Mouse (Mus musculus) liver, embryonic 11.5 days (tissue): Measurements from ENCODE around the gene Cabp7. TPM values are rescaled to one million over a fixed set of nuclear protein-coding genes. Genes with fewer than 3 reads are reported as not detected.

ENCODE experiments used
- ATAC-seq: fragments of 200-750 bp; cut with Nextera tagmentation; replicated peaks from 2 replicates; pipeline ENCODE4 v1.8.0; 2017; ENCODE audit warnings: moderate number of reproducible peaks, mild to moderate bottlenecking, moderate TSS enrichment, moderate library complexity; ENCODE audit not compliant: low FRiP score
- DNase-seq: peaks from one replicate; pipeline ENCODE4 v3.0.0-alpha.2; 2017; ENCODE audit warnings: low spot score
- H3K27ac ChIP-seq: fragments of 300-500 bp; sonication (generic); 2 replicates; pipeline ENCODE4 v1.5.1; 2014; ENCODE audit warnings: mild to moderate bottlenecking, low read depth, low read length, control low read depth
- H3K27me3 ChIP-seq: fragments of 300-500 bp; sonication (generic); replicated peaks from 2 replicates; pipeline ENCODE4 v1.6.1; 2014; ENCODE audit warnings: low read length, mixed read lengths; ENCODE audit not compliant: control insufficient read depth, insufficient read depth
- H3K36me3 ChIP-seq: fragments of 300-500 bp; sonication (generic); 2 replicates; pipeline ENCODE4 v1.6.1; 2014; ENCODE audit warnings: mild to moderate bottlenecking, low read length, moderate library complexity, mixed read lengths; ENCODE audit not compliant: control insufficient read depth, insufficient read depth
- H3K4me1 ChIP-seq: fragments of 300-500 bp; sonication (generic); replicated peaks from 2 replicates; pipeline ENCODE4 v1.6.1; 2014; ENCODE audit warnings: low read length, mixed read lengths; ENCODE audit not compliant: control insufficient read depth, insufficient read depth
- H3K4me2 ChIP-seq: fragments of 300-500 bp; sonication (generic); 2 replicates; pipeline ENCODE4 v1.6.1; 2014; ENCODE audit warnings: mild to moderate bottlenecking, control low read depth, moderate library complexity
- H3K4me3 ChIP-seq: fragments of 300-500 bp; sonication (generic); 2 replicates; pipeline ENCODE4 v1.5.1; 2014; ENCODE audit warnings: low read depth, low read length, control low read depth
- H3K9ac ChIP-seq: fragments of 300-500 bp; sonication (generic); 2 replicates; pipeline ENCODE4 v1.6.1; 2014; ENCODE audit warnings: low read depth, low read length, control low read depth
- H3K9me3 ChIP-seq: fragments of 300-500 bp; sonication (generic); 2 replicates; pipeline ENCODE4 v1.6.1; 2016; ENCODE audit warnings: low read length, inconsistent platforms, mixed read lengths; ENCODE audit not compliant: control insufficient read depth
- WGBS: fragments of 180-500 bp; shearing (Covaris S2); extraction: QIAGEN DNeasy Blood & Tissue Kit; methylation state at CpG from one replicate; pipeline ENCODE4 v1.1.7; 2014; 5-methylcytosine and 5-hydroxymethylcytosine counted together
- polyA plus RNA-seq: library from polyadenylated mRNA; unstranded; fragments of >200 nt; fragmentation: Nextera tagmentation; extraction: Ambion mirVana; gene quantifications from 2 replicates; pipeline ENCODE4 v1.2.1, GENCODE M21; 2014

Gene Cabp7
- polyA plus RNA-seq, 1 experiment from 2014 or later: 0.33 TPM

- H3K4me2 ChIP-seq: no peak overlapping the region
- DNase-seq: no peak
- H3K36me3 ChIP-seq: no peaks in the 10 kb centered on the region
- no peak overlapping the region for H3K27ac ChIP-seq
- no peaks in the 10 kb centered on the region for H3K9me3 ChIP-seq
- H3K9ac ChIP-seq: no peak overlapping the region
- no peaks in the 10 kb centered on the region for H3K4me1 ChIP-seq
- H3K4me3 ChIP-seq: no peak overlapping the region
- no peaks in the 10 kb centered on the region for H3K27me3 ChIP-seq
- WGBS: 84% methylated on average over 8 of the region's 8 CpGs
- ATAC-seq: no peak
Observed at GRCm38 (mm10) chr11:4721728-4722127, 24.9 kb downstream of the Cabp7 start.

DNA sequence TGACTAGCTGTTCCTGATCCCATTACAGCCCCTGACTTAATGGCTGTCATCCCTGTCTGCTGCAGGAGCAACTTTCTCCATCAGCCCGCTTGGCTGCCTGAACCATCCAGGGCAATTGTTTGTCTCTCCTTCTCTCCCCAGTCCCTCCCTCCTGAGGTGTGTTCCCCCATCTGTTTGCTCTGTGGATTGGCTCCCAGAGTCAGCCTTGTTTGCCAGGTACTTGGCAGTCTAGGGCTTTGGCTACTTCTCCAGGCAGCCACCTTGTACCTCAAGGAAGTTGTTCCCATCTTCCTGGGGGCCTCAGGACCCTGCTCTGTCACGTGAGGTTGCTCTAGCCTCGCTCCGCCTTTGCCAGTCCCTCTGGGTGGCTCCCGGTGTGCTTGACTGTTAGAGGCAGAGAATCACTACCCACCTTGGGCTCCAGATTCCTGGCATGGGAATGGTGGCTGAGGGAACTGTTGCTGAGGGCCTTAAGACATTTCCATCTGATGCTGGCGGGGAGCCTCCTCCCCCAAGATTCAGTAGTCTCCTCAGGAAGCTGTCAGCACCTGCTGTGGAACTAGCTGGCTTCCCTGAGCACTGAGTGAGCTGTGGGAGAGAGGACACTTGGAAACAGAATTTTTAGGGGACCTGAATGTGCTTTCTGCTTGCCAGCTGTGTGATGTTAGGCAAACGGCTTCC, 25.5 kb downstream of the Cabp7 start:
- Histone ChIP-seq H3K27ac (no peak overlapping the region), H3K36me3 (no peaks in the 10 kb centered on the region), H3K9me3 (no peaks in the 10 kb centered on the region), H3K27me3 (no peaks in the 10 kb centered on the region), H3K4me3 (no peak overlapping the region), H3K9ac (no peak overlapping the region), H3K4me2 (no peak overlapping the region), H3K4me1 (no peaks in the 10 kb centered on the region)
- no peak for ATAC-seq
- DNase-seq: no peak
- WGBS: 60% methylated on average over 7 of the region's 7 CpGs

GRCm38 (mm10) chr11:4720393-4720792, 26.2 kb downstream of the Cabp7 start:
- Histone ChIP-seq H3K36me3 (no peaks in the 10 kb centered on the region), H3K4me2 (no peak overlapping the region), H3K4me3 (no peak overlapping the region), H3K27me3 (no peaks in the 10 kb centered on the region), H3K9ac (no peak overlapping the region), H3K4me1 (no peaks in the 10 kb centered on the region), H3K9me3 (no peaks in the 10 kb centered on the region), H3K27ac (no peak overlapping the region)
- no peak for DNase-seq
- 71% methylated on average over 11 of the region's 11 CpGs for WGBS
- ATAC-seq: no peak

DNA sequence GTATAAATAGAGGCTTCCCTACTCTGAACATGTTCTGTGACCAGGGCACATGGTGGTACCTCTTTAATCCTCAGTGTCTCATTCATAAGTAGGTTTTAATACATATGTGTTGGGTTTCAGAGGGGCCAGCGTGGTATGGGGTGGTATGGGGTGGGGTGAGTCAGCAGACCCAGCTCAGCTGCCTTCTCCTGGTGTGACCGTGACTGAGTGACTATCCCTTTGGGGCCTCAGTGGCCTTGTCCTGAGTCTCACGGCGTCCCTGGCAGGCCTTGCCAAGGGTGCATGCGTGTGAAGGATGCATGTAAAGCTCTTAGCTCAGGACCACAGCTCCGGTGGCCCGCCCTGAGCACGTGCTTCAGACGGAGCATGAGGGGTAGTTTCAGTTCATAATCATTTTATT, 26.6 kb downstream of the Cabp7 start:
- 81% methylated on average over 9 of the region's 9 CpGs for WGBS
- H3K9ac ChIP-seq: no peak overlapping the region
- no peaks in the 10 kb centered on the region for H3K9me3 ChIP-seq
- no peaks in the 10 kb centered on the region for H3K36me3 ChIP-seq
- no peak overlapping the region for H3K27ac ChIP-seq
- DNase-seq: no peak
- no peaks in the 10 kb centered on the region for H3K4me1 ChIP-seq
- H3K27me3 ChIP-seq: no peaks in the 10 kb centered on the region
- no peak overlapping the region for H3K4me3 ChIP-seq
- no peak for ATAC-seq
- H3K4me2 ChIP-seq: no peak overlapping the region

DNA sequence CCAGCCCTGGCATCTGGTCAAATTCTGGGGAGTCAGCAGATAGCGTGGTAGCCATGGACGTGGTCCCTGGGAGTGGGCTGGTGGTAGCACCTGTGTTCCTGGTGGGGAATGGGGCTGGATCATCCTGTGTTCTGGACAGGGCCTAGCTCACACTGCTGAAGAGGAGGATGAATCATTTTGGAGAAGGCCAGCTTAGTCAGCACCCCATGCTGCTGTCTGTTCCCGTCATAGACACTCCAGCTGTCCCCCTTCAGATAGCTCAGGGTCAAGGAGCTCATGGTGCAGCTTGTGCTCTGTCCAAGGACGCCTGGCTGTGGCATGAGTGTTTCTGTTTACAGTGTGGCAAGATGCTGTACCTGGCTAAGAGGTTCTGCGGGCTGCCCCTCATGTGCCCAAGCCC, 28.0 kb downstream of the Cabp7 start:
- Histone ChIP-seq H3K4me3 (no peak overlapping the region), H3K36me3 (no peaks in the 10 kb centered on the region), H3K27me3 (no peaks in the 10 kb centered on the region), H3K9me3 (no peaks in the 10 kb centered on the region), H3K27ac (no peak overlapping the region), H3K4me1 (no peaks in the 10 kb centered on the region), H3K4me2 (no peak overlapping the region), H3K9ac (no peak overlapping the region)
- ATAC-seq: no peak
- WGBS: 82% methylated on average over 5 of the region's 5 CpGs
- no peak for DNase-seq

DNA sequence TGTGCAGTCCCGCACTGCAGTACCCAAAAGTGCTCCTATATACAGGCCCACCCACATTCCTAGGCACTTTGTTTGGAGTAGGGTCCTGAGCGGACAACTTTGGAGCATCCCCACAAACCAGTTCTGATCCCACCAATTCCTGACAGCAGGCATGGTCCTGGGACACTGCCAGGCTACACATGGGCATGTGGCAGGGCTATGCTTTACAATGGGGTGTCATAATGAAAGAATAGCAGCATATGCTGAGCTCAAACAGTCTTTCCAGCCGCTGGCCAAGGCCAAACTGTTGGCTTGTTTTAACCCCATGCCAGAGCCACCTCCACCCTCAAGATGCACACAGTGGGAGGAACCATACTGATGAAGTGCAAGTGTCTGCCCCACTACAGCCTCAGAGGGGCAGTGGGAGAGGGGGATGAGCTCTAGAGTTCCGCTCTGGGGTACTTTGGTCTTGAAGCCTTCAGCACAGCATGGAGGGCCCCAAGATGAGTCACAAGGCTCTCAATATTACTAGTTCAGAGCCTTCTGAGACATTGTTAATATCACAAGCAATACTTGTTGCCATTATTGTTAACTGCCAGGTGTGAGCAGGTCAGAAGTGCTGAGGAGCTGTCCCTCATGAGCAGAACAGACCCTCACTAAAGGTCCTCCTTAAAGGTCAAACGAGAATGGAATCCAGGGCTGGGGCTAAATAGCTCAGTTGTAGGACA, 29.9 kb downstream of the Cabp7 start:
- Histone ChIP-seq H3K4me1 (no peaks in the 10 kb centered on the region), H3K4me3 (no peak overlapping the region), H3K9ac (no peak overlapping the region), H3K9me3 (no peaks in the 10 kb centered on the region), H3K27me3 (no peaks in the 10 kb centered on the region), H3K36me3 (no peaks in the 10 kb centered on the region), H3K27ac (no peak overlapping the region), H3K4me2 (no peak overlapping the region)
- DNase-seq (no peak), ATAC-seq (no peak)
- WGBS: 82% methylated on average over 5 of the region's 5 CpGs

- ATAC-seq (no peak), DNase-seq (no peak)
- H3K36me3 ChIP-seq: no peaks in the 10 kb centered on the region
- H3K4me3 ChIP-seq: no peak overlapping the region
- no peak overlapping the region for H3K27ac ChIP-seq
- WGBS: 86% methylated on average over 4 of the region's 4 CpGs
- H3K4me2 ChIP-seq: no peak overlapping the region
- H3K9ac ChIP-seq: no peak overlapping the region
- H3K4me1 ChIP-seq: no peaks in the 10 kb centered on the region
- no peaks in the 10 kb centered on the region for H3K9me3 ChIP-seq
- H3K27me3 ChIP-seq: no peaks in the 10 kb centered on the region
Observed at GRCm38 (mm10) chr11:4715596-4715995, 31.0 kb downstream of the Cabp7 start.

DNA sequence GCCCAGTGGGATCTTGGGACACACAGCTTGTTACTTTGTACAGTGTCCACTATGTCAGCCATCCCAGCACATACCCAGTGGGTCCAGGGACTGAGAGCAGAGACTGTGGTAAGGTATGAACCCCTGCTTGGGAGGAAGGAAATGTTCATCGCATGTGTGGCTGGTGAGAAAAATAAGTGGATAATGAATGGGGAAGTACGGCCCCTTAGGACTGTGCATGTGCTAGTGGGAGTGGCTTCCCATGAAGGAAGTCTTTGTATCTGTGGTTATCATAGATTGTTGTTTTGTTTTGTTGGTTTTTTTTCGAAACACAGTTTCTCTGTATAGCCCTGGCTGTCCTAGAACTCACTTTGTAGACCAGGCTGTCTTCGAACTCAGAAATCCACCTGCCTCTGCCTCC, 31.9 kb downstream of the Cabp7 start:
- ATAC-seq: no peak

DNA sequence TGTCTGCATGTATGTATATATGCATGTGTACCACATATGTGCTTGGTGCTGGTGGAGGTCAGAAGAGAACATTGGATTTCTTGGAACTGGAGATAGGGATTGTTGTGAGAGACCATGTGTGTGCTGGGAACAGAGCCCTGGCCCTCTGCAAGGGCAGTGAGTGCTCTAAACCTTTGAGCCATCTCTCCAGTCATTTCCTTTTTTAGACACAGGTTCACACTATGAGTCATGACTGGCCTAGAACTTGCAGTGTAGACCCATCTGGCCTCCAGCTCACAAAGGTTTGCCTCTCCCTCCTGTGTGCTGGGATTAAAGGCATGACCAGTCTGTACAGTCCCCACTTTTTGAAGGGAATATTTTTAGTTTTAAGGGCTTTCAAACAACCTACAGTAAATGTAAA, 33.8 kb downstream of the Cabp7 start:
- H3K27me3 ChIP-seq: no peaks in the 10 kb centered on the region
- H3K4me3 ChIP-seq: no peak overlapping the region
- no peaks in the 10 kb centered on the region for H3K36me3 ChIP-seq
- no peak overlapping the region for H3K9ac ChIP-seq
- DNase-seq: no peak
- no peak for ATAC-seq
- no peaks in the 10 kb centered on the region for H3K9me3 ChIP-seq
- H3K4me2 ChIP-seq: no peak overlapping the region
- H3K27ac ChIP-seq: no peak overlapping the region
- H3K4me1 ChIP-seq: no peaks in the 10 kb centered on the region

More for the DNA sequence above, 31.9 kb downstream of the Cabp7 start:
- Histone ChIP-seq H3K9ac (no peak overlapping the region), H3K36me3 (no peaks in the 10 kb centered on the region), H3K4me1 (no peaks in the 10 kb centered on the region), H3K4me2 (no peak overlapping the region), H3K4me3 (no peak overlapping the region), H3K27ac (no peak overlapping the region), H3K9me3 (no peaks in the 10 kb centered on the region), H3K27me3 (no peaks in the 10 kb centered on the region)
- WGBS: 61% methylated on average over 4 of the region's 4 CpGs
- DNase-seq: no peak
